Mouse (Mus musculus) right cerebral cortex, postnatal 14 days (tissue): ENCODE measurements around the gene Hdgfl2.
A peak's percentile ranks its signal among the peaks of the same experiment; 100 is the strongest.

Experiments used
- DNase-seq: peaks from one replicate; pipeline ENCODE4 v3.0.0; 2022

The Hdgfl2 gene

DNA sequence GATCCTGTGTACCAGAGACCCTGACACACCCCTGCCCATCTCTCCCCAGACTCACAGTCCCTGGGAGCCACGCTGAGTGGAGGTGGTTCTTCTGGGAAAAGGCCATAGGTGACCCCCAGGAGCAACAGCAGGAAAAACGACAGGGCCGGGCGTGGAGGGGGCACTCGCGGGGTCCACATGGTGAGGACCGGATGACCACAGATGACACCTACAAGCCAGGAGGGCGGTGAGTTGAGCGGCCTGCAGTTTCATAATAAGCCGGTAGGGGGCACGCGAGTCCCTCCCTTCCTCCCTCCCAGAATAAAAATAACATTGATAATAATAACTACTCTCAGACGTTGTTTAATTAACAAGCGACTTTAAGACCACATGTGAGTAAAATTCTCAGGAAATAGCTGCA is 53.2 kb downstream of the Hdgfl2 start:
- DNase-seq = no peak

DNA sequence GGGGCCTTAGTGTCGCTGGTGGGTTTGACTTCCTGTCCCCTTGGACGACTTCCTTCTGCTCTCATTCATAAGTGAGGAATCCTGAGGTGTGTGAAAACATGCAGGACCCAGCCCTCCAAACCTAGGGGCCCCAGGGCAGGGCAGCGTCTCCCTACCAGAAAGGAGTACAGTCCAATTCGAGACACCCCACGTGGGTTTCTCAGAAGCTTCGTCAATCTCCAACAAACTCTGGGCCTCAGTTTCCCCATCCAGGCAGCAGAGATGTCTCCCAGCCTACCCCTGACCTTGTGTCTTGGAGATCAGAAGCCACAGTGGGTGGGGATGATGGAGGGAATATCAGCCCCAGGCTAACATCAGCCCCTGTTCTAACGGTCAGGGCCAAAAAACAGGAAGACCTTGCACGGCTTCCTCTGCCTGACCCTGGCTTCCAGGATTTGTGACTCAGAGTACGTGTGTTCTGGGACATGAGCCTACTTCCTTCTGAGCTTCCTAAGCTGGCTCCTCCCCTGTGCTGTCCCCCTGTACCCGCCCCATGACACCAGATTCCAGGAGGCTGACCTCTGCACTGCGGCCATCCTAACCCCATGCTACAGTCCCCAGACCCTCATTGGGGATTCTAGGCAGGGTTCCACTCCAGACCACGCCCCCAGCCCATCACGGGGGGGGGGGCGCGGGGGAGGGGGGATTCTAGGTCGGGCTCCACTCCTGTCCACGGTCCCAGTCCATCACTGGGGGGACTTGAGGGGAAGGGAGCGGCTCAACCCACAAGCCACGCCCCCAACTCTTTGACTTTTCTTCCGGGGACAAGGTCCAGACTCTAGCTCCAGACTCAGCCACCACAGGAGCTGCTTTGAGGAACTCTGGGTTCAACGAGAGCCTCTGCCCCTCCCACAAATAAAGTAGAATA is 54.3 kb downstream of the Hdgfl2 start:
- no peak for DNase-seq

- DNase-seq = peak; percentile 73
Observed at GRCm38 (mm10) chr17:56134463-56134971, 55.1 kb downstream of the Hdgfl2 start.

DNA sequence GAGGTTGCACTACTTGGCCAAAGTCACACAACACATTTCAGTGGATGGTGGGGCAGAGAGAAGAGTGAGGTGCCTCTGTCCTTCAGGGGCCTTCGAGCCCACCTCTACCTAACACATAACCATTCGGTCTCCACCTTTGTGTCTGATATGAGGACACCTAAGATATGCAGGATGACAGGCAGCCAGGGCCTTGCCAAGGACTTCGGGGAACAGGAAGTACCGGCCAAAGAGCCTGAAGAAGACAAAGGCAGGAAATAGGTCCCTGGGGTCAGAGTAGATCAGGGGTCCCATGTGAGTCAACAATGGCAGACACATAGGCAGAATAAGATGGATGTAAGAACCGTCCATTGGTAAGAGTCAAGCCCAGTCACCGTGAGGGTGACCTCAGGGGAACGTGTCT is 57.1 kb downstream of the Hdgfl2 start:
- DNase-seq = no peak

GRCm38 (mm10) chr17:56137839-56138613 is 58.6 kb downstream of the Hdgfl2 start:
- no peak for DNase-seq

DNA sequence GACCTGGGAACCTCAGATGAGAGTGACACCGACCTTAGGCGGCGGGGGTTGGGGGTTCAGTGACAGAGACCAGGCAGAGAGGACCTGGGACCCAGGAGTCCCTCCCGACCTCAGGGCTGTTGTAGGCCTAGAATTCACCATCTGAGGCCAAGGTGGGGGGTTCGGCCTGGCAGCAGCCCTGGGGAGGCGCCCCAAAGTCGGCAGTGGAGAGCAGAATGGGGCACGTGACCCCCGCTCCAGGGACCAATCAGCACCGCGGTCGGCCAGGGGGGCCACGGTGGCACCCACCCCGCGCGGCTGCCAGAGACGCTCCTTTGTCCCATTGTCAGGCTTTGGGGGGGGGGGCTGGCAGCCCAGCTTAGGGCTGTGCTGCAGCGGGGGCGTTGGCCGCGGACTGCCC is 59.9 kb downstream of the Hdgfl2 start:
- peak; percentile 54 for DNase-seq

GRCm38 (mm10) chr17:56139858-56140595 is 60.6 kb downstream of the Hdgfl2 start, which contains the start of gene Sema6b:
Sema6b (minus strand) TSS chr17:56140343.
- peak; percentile 86 for DNase-seq

- peak; percentile 71 for DNase-seq
Observed at GRCm38 (mm10) chr17:56141702-56142605, 62.5 kb downstream of the Hdgfl2 start.

DNA sequence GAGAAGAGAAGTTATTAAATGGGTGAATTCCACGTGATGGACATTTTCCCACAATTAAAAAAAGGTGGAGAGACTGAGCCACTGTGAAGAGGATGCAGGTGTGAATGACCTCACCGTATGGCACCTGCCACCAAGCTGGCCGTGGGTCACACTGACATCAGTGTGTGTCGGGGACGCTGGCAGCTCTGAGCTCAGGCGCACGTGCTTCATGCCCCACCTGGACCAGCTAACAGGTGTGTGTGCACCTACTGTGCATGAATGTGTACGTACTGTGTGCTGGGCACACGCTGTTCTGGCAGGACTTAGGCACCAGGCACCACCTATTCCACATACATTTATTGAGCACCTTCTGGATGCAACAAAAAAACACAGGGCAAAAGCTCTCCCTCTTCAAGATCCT is 65.1 kb downstream of the Hdgfl2 start:
- DNase-seq = no peak

DNA sequence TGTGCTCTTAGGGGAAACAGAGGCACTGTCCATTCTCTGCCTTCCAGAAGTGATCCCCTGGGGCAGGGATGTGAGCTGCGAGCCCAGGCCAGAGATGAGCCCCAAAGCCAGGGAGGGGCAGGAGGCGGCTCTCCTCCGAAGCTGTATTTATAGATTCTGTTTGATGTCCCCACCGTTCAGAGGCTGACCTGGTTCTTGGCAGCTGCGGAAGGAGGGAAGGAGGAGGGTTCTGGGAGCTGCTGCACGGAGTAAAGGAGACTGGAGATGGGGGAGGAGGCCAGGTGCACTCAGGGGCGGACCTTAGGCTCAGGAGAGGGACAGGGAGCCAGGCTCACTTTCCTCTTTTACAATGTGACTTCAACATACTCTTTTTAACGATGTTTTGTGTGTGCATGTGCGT is 66.7 kb downstream of the Hdgfl2 start:
- no peak for DNase-seq

GRCm38 (mm10) chr17:56147420-56147819 is 68.0 kb downstream of the Hdgfl2 start:
- DNase-seq = no peak

DNA sequence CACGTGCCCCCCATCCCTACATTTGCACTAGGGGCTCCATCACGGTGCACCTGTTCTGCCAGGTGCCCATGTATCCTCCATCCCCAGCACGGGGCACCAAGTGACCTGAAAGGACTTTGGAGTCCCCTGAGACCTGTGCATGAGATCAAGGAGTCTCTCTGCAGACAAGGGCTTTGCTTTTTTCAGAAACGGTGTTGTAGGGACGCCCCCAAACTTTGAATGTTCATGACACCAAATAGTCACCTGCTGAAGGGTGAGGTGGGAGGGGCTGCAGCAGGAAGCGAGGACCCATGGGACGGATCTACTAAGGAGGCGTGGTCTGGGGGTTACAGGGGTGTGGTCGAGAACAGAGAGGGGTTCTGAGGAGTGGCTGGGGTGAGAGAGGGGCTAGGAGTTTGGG is 68.8 kb downstream of the Hdgfl2 start:
- DNase-seq = no peak

- DNase-seq = no peak
Observed at GRCm38 (mm10) chr17:56148790-56149618, 69.6 kb downstream of the Hdgfl2 start.

GRCm38 (mm10) chr17:56149897-56150296 is 70.5 kb downstream of the Hdgfl2 start:
- DNase-seq = no peak
